Mouse (Mus musculus): ENCODE results near the gene Slc38a10. TPM values are rescaled to one million over a fixed set of nuclear protein-coding genes. Genes with fewer than 3 reads are reported as not detected.

The Slc38a10 gene
- total and polyA plus RNA-seq, 2 experiments from 2014 or later: 97.0 to 147 TPM

GRCm38 (mm10) chr11:120149510-120150200 is 1.5 kb downstream of the Slc38a10 start:
- ATAC-seq (no peak), DNase-seq (no peak)
- H3K27ac ChIP-seq (ENCODE audit: low read depth, low read length): no peak overlapping the region
- H3K9me3 ChIP-seq (ENCODE audit: low read length): no peaks in the 10 kb centered on the region
- H3K36me3 ChIP-seq (ENCODE audit: insufficient read depth): no peaks in the 10 kb centered on the region; the same call in 1 of the 2 replicates
- no peak for TF ChIP-seq CTCF (IDR thresholded peaks at IDR 0.05; ENCODE audit: low read depth)
- 38% methylated on average over 6 of the region's 6 CpGs for WGBS
- H3K4me2 ChIP-seq (ENCODE audit: low read depth): peak overlapping the region; percentile 84
- 0 out of 2 replicates have a peak overlapping the region, but pooled peaks have one; percentile 36 for H3K9ac ChIP-seq
- no peaks in the 10 kb centered on the region for H3K27me3 ChIP-seq (ENCODE audit: insufficient read depth, low read length)
- H3K4me3 ChIP-seq (ENCODE audit: low read depth, low read length): peak overlapping the region; percentile 88
- peaks cover 5% of the 10 kb centered on the region for H3K4me1 ChIP-seq (ENCODE audit: insufficient read depth)

GRCm38 (mm10) chr11:120148201-120148855 is 2.8 kb downstream of the Slc38a10 start:
- Histone ChIP-seq H3K9ac (no peak overlapping the region), H3K9me3 (ENCODE audit: low read length) (no peaks in the 10 kb centered on the region), H3K27me3 (ENCODE audit: insufficient read depth, low read length) (no peaks in the 10 kb centered on the region), H3K4me3 (ENCODE audit: low read depth, low read length) (no peak overlapping the region), H3K27ac (ENCODE audit: low read depth, low read length) (no peak overlapping the region), H3K36me3 (ENCODE audit: insufficient read depth) (no peaks in the 10 kb centered on the region; the same call in 1 of the 2 replicates), H3K4me1 (ENCODE audit: insufficient read depth) (peaks cover 5% of the 10 kb centered on the region), H3K4me2 (ENCODE audit: low read depth) (no peak overlapping the region)
- no peak for DNase-seq
- 89% methylated on average over 8 of the region's 8 CpGs for WGBS
- no peak for ATAC-seq
- no peak for TF ChIP-seq CTCF (IDR thresholded peaks at IDR 0.05; ENCODE audit: low read depth)

- ATAC-seq (no peak), DNase-seq (no peak)
- 80% methylated on average over 13 of the region's 13 CpGs for WGBS
- Histone ChIP-seq H3K4me2 (ENCODE audit: low read depth) (no peak overlapping the region), H3K36me3 (ENCODE audit: insufficient read depth) (peaks cover 5% of the 10 kb centered on the region), H3K4me1 (ENCODE audit: insufficient read depth) (no peaks in the 10 kb centered on the region), H3K9me3 (ENCODE audit: low read length) (no peaks in the 10 kb centered on the region), H3K27ac (ENCODE audit: low read depth, low read length) (no peak overlapping the region), H3K27me3 (ENCODE audit: insufficient read depth, low read length) (no peaks in the 10 kb centered on the region), H3K9ac (no peak overlapping the region), H3K4me3 (ENCODE audit: low read depth, low read length) (no peak overlapping the region)
- no peak for TF ChIP-seq CTCF (IDR thresholded peaks at IDR 0.05; ENCODE audit: low read depth)
These were observed 7.2 kb downstream of the Slc38a10 start for GRCm38 (mm10) chr11:120143708-120144497.

- peak; percentile 63; the same call in 1 of the 2 replicates for ATAC-seq
- peaks cover 10% of the 10 kb centered on the region for H3K36me3 ChIP-seq (ENCODE audit: insufficient read depth)
These were observed 8.5 kb downstream of the Slc38a10 start for GRCm38 (mm10) chr11:120142601-120143051.

GRCm38 (mm10) chr11:120140255-120140654 is 10.9 kb downstream of the Slc38a10 start:
- DNase-seq: no peak
- H3K36me3 ChIP-seq (ENCODE audit: insufficient read depth): peaks cover 10% of the 10 kb centered on the region
- no peaks in the 10 kb centered on the region for H3K9me3 ChIP-seq (ENCODE audit: low read length)
- no peak overlapping the region for H3K4me2 ChIP-seq (ENCODE audit: low read depth)
- TF ChIP-seq CTCF (IDR thresholded peaks at IDR 0.05; ENCODE audit: low read depth): no peak
- no peak overlapping the region for H3K27ac ChIP-seq (ENCODE audit: low read depth, low read length)
- 71% methylated on average over 6 of the region's 6 CpGs for WGBS
- ATAC-seq: no peak
- no peak overlapping the region for H3K9ac ChIP-seq
- H3K4me1 ChIP-seq (ENCODE audit: insufficient read depth): no peaks in the 10 kb centered on the region
- H3K4me3 ChIP-seq (ENCODE audit: low read depth, low read length): no peak overlapping the region
- H3K27me3 ChIP-seq (ENCODE audit: insufficient read depth, low read length): no peaks in the 10 kb centered on the region

More at GRCm38 (mm10) chr11:120142601-120143051, 8.5 kb downstream of the Slc38a10 start:
- H3K9me3 ChIP-seq (ENCODE audit: low read length): no peaks in the 10 kb centered on the region
- no peak overlapping the region for H3K9ac ChIP-seq
- no peaks in the 10 kb centered on the region for H3K27me3 ChIP-seq (ENCODE audit: insufficient read depth, low read length)
- no peak for DNase-seq
- H3K4me3 ChIP-seq (ENCODE audit: low read depth, low read length): no peak overlapping the region
- no peak overlapping the region for H3K4me2 ChIP-seq (ENCODE audit: low read depth)
- H3K27ac ChIP-seq (ENCODE audit: low read depth, low read length): no peak overlapping the region
- peak; percentile 29; the same call in 1 of the 2 replicates for TF ChIP-seq CTCF (IDR thresholded peaks at IDR 0.05; ENCODE audit: low read depth)
- H3K4me1 ChIP-seq (ENCODE audit: insufficient read depth): no peaks in the 10 kb centered on the region
- 68% methylated on average over 3 of the region's 3 CpGs for WGBS

- ATAC-seq: no peak
- Histone ChIP-seq H3K27me3 (ENCODE audit: insufficient read depth, low read length) (no peaks in the 10 kb centered on the region), H3K9ac (no peak overlapping the region), H3K36me3 (ENCODE audit: insufficient read depth) (peaks cover 19% of the 10 kb centered on the region), H3K4me1 (ENCODE audit: insufficient read depth) (no peaks in the 10 kb centered on the region), H3K27ac (ENCODE audit: low read depth, low read length) (no peak overlapping the region), H3K4me3 (ENCODE audit: low read depth, low read length) (no peak overlapping the region), H3K9me3 (ENCODE audit: low read length) (no peaks in the 10 kb centered on the region), H3K4me2 (ENCODE audit: low read depth) (no peak overlapping the region)
- WGBS: 87% methylated on average over 10 of the region's 10 CpGs
- DNase-seq: no peak
- no peak for TF ChIP-seq CTCF (IDR thresholded peaks at IDR 0.05; ENCODE audit: low read depth)
These were observed 11.8 kb downstream of the Slc38a10 start for GRCm38 (mm10) chr11:120139309-120139731.
